Mouse (Mus musculus): ENCODE results near the gene Samd9l.

DNA sequence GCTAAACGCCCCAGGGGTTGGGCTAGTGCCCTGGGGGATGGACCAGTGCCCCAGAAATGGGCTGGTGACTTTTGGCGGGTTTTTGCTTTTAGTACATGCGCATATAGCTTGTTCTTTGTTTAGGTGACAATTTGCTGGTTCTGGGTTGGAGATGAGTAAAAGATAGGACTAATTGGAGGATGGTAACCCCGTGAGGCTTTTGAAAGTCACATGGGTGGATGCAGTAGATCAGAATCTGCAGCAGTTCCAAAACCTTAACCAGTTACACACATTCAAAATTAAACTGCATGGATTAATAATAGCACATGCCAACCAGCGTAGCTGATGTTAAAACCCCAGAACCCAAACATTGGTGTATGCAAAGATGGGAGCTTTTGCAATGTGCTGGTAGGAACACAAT lies 57.9 kb downstream of the Samd9l start:
- TF ChIP-seq CTCF (IDR thresholded peaks at IDR 0.05) (no peak), EP300 (IDR thresholded peaks at IDR 0.05) (no peak)

Measured in lung, postnatal 0 days (tissue).